Mouse (Mus musculus): ENCODE measurements around the gene Nipal3. TPM values are rescaled to one million over a fixed set of nuclear protein-coding genes. Genes with fewer than 3 reads are reported as not detected.
A peak's percentile ranks its signal among the peaks of the same experiment; 100 is the strongest.

The Nipal3 gene
- total RNA-seq, 2 experiments from 2014 or later, result 93.9 to 94.9 TPM

DNA sequence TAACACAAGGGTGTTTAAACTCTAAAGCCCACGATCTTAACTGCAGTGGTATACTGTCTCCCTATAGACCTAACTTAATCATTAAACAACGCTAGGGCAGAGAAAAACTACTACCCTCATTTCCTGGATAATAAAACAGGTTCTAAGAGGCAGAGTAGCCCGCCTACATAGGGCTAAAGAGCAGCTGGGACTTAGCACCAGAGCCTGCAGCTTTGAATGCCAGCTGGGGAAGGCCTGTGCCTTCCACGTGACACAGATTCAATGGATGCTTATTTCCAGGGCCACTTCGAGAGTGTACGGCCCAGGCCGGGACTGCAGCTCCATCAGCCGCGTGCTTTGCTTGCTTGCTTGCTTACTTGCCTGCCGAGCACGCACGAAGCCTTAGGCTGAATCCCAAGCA lies 41.3 kb downstream of the Nipal3 start:
- no peak for DNase-seq (ENCODE audit: extremely low spot score in 1 of 2, low spot score in 2 of 2)
- Histone ChIP-seq H3K27ac (no peak overlapping the region), H3K4me3 (no peak overlapping the region)
- TF ChIP-seq CTCF (IDR thresholded peaks at IDR 0.05), result no peak
- intact Hi-C loops (cut with DNase I), result no loop called here

DNA sequence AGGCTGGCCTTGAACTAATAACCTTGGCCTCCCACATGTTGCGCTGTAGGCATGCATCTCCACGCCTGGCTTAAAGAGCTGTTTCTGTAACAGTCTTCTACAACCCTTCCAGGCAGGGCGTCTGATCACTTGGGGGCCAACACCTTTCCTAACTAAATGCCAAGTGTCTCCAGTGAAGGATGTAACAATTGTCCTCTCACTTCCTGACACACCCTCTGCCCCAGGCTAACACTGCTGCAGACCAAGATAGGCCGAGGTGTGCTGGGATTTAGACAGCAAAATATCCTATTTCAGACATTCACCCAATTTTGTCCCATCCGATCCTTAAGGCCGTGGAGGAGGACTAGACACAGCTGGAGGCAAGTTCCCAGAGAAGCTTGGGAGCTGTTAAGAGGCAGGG lies 41.7 kb downstream of the Nipal3 start:
- DNase-seq (ENCODE audit: extremely low spot score in 1 of 2, low spot score in 2 of 2), result no peak
- no peak overlapping the region for H3K4me3 ChIP-seq
- intact Hi-C loops (cut with DNase I), result no loop called here
- TF ChIP-seq CTCF (IDR thresholded peaks at IDR 0.05), result no peak
- H3K27ac ChIP-seq, result no peak overlapping the region

DNA sequence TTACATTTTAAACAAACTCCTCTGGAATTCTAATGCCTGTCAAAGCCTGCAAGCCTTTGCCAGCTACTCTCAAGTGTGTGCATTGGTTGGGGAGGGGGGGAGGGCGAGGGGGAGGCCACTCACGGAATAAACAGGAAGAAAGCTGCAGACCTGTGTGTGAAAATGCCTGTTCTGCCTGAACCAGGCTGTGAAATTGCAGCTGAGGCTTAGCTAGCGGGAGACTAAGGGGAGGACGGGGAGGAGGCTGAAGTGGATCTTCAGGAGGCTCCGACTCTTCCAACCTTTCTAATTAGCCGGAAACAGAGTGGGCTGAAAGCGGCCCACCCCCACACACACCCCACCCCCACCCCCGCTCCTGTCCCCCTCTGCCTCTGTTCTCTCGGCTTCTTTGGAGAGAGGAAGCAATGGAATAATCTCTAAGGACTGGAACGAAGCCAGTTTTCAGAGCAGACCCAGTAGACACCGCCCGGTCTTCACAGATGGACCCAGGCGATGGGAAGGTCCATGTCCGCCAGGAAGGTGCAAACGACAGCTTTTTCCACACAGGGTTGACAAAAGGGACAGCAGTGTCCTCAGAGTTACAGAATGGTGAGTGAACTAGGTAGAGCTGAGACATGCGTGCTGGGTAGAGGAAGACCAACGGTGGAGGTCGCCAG lies 43.4 kb downstream of the Nipal3 start:
- intact Hi-C loops (cut with DNase I), result no loop called here
- Histone ChIP-seq H3K27ac (no peak overlapping the region), H3K4me3 (no peak overlapping the region)
- no peak for DNase-seq (ENCODE audit: extremely low spot score in 1 of 2, low spot score in 2 of 2)
- no peak for TF ChIP-seq CTCF (IDR thresholded peaks at IDR 0.05)

DNA sequence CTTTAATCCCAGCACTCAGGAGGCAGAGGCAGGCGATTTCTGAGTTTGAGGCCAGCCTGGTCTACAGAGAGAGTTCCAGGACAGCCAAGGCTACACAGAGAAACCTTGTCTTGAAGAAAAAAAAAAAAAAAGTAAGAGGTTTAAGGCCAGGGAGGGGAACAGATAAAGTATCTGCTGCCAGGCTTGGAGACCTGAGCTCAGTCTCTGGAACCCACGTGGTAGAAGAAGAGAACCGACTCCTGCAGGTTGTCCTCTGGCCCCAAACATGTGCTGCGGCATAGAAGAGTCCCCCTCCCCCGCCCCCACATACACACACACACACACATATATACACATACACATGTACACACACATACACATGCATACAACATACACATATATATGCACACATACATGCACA lies 52.4 kb downstream of the Nipal3 start:
- no peak overlapping the region for H3K4me3 ChIP-seq
- DNase-seq (ENCODE audit: extremely low spot score in 1 of 2, low spot score in 2 of 2), result no peak
- no peak overlapping the region for H3K27ac ChIP-seq
- no peak for TF ChIP-seq CTCF (IDR thresholded peaks at IDR 0.05)
- intact Hi-C loops (cut with DNase I), result no loop called here

DNA sequence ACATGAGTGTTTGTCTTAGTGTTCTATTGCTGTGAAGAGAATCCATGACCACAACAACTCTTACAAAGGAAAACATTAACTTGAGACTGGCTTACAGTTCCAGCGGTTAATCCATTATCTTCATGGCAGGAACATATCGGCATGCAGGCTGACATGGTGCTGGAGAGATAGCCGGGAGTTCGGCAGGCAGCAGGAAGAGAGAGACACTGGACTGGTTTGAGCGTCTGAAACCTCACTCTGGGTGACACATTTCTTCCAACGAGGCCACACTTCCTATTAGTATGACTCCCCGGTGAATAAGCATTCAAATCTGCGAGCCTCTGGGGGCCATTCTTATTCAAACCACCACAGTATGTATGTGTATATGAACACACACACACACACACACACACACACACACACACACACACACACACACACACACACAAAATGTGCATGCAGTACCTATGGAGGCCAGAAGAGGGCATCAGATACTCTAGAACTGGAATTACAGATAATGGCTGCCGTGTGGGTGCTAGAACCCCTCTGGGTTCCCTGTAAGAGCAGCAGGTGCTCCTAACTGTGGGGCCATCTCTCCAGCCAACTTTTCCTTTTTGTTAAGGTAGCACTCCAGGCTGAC lies 54.8 kb downstream of the Nipal3 start:
- Histone ChIP-seq H3K4me3 (no peak overlapping the region), H3K27ac (no peak overlapping the region)
- intact Hi-C loops (cut with DNase I), result no loop called here
- no peak for DNase-seq (ENCODE audit: extremely low spot score in 1 of 2, low spot score in 2 of 2)
- TF ChIP-seq CTCF (IDR thresholded peaks at IDR 0.05), result peak; percentile 21

DNA sequence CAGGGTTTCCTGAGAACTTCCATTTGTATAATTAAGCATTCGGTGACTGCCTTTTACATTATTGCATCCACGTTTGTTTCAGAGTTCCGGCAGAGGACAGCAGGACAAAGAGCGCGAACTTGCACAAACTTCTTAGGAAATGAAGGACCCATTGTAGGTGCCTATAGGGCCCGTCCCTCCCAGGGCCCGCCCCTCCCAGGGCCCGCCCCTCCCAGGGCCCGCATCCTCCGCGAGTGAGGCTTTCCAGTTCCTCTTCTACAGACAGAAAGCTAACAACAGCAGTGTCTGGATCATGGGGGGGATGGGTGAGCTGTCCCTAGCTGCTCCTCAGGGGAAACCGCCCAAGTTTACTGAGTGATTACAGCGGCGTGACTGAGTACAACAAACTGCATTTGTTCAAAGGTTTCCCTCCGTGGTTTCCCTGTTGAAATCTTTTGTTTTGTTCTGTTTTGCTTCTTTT lies 55.6 kb downstream of the Nipal3 start:
- Histone ChIP-seq H3K4me3 (no peak overlapping the region), H3K27ac (no peak overlapping the region)
- no peak for DNase-seq (ENCODE audit: extremely low spot score in 1 of 2, low spot score in 2 of 2)
- intact Hi-C loops (cut with DNase I), result no loop called here
- no peak for TF ChIP-seq CTCF (IDR thresholded peaks at IDR 0.05)

DNA sequence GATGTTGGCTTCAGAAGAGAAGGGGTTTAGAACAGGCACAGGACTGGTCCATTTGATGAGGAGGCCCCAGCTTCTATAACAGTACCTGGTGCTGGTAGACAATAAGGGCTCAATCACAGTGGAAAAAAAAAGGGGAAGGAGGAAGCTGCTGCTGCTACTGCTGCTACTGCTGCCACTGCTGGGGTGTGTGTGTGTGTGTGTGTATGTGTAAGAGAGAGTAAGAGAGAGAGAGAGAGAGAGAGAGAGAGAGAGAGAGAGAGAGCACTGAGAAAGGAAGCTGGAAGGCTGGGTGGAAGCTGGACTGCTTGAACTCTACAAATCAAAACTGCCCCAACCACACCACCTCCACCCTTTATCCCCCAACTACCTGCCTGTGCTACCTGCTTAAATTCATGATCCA lies 56.9 kb downstream of the Nipal3 start:
- no peak overlapping the region for H3K27ac ChIP-seq
- DNase-seq (ENCODE audit: extremely low spot score in 1 of 2, low spot score in 2 of 2), result no peak
- intact Hi-C loops (cut with DNase I), result no loop called here
- no peak overlapping the region for H3K4me3 ChIP-seq
- TF ChIP-seq CTCF (IDR thresholded peaks at IDR 0.05), result no peak

DNA sequence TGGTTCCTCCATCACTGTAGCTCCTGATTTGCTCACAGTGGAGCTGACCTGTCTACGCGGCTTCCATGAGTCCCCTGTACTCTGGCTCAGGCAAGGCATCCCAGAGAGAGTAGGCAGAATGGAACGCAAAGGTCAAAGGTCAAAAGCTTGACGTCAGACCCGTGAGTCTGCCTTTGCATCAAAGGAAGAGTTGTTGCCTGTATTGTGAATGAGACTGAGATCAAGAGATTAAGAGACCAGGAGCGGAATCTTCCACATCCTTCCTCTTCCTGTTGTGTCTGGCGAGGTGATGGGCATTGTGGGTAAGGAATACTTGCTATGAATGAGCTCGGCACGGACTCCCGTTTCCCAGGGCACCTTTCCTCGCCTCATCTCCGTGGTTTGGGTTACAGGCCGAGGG lies 58.5 kb downstream of the Nipal3 start:
- TF ChIP-seq CTCF (IDR thresholded peaks at IDR 0.05), result no peak
- intact Hi-C loops (cut with DNase I), result no loop called here
- DNase-seq (ENCODE audit: extremely low spot score in 1 of 2, low spot score in 2 of 2), result no peak
- no peak overlapping the region for H3K27ac ChIP-seq
- no peak overlapping the region for H3K4me3 ChIP-seq

DNA sequence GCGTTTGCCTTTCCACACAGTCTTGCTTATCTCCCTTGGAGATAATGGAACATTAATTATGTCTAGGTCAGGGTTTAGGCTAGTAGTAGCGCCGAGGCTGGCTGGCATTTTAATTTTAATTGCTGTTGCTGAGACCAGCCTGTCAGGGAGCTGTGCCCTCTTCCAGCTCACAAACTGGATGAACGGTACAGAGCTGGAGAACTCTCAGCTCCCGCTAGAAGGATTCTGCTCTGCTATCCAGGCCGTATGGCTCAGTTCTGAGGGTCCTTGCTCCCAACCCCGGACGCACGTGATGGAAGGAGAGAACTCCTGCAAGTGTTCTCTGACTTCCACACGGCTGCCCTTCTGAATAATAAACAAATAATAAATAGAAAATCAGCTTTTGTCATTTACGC lies 60.4 kb downstream of the Nipal3 start:
- peak overlapping the region; percentile 80 for H3K27ac ChIP-seq
- TF ChIP-seq CTCF (IDR thresholded peaks at IDR 0.05), result no peak
- peak overlapping the region; percentile 69 for H3K4me3 ChIP-seq
- intact Hi-C loops (cut with DNase I), result loop anchor here (2.0 kb wide), 1 partner anchor 60 kb away; the partner anchor contains the start of genes Nipal3 and Stpg1
- no peak for DNase-seq (ENCODE audit: extremely low spot score in 1 of 2, low spot score in 2 of 2)

DNA sequence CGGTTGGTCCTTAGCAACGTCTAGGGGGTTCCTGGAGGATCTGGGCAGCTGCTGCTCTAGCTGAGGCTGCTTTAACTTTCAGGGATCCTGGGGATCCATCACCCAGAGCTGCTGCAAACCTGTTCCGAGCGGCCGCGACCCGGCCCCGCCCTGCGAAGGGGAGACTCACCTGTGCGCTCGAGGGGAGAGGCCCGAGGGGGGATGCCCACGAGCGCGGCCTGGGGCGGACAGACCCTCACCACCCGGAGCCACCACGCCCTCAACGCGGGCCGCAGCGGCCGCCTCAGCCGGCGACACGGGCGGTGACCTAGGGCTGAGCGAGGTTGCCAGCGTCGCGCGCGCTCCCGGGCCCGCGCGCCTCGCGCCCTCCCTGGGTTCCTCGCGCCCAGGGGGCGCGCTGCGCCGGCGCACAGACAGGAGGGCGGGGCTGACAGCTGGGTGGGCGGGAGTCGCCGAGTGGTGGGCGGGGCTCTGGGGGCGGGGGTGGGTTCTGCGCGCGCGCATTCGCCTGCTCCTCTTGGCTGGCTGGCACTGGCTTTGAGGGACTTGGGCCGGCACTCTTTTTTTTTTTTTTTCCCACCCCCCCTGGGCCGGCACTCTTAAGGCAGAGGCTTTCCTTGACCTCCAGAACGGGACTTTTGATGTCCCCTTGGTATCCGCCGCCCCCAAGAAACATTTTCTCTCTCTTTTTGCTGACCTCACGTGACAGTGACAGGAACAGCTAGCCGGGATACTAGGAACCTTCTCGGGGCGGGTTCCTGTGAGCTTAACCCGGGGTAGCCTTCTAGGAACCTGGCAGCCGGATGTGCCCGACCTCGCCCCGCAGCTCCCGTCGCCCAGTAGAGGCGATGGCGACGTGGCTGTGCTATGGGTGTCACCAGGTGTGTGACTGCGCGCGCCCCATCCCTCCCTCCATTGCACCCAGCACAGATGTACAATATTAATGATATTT lies 61.1 kb downstream of the Nipal3 start, which contains the start of gene Rcan3:
TSS of gene Rcan3 (minus strand) at position 411 of the 952 bp plus-strand sequence.
- Histone ChIP-seq H3K4me3 (peak within 1 kb of the TSS; percentile 69), H3K27ac (peak within 1 kb of the TSS; percentile 80)
- DNase-seq (ENCODE audit: extremely low spot score in 1 of 2, low spot score in 2 of 2), result peak; percentile 40 to 70
- TF ChIP-seq CTCF (IDR thresholded peaks at IDR 0.05), result no peak; the same call in none of the 2 replicates
- intact Hi-C loops (cut with DNase I), result loop anchor here (2.0 kb wide), 1 partner anchor 61 kb away; the partner anchor contains the start of genes Nipal3 and Stpg1

DNA sequence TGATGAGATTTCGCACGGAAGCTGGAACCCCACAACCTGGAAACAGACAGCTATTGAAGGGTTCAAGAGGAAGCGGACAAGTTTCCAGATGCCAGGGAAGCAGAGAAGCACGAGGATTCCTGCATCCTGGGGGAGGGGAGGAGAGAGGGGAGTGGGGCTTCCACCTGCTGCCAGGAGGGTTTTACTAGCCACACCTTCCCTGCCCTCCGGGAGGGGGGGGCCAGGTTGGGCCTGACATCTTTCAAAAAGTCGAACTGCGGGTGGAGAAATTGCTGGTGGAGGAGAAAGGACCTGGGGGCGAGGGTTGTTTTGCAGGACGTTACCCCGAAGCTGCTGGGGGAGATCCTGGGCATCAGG lies 61.8 kb downstream of the Nipal3 start:
- no peak for DNase-seq (ENCODE audit: extremely low spot score in 1 of 2, low spot score in 2 of 2)
- intact Hi-C loops (cut with DNase I), result no loop called here
- no peak for TF ChIP-seq CTCF (IDR thresholded peaks at IDR 0.05)
- peak overlapping the region; percentile 70 for H3K27ac ChIP-seq
- H3K4me3 ChIP-seq, result peak overlapping the region; percentile 69

All from left cerebral cortex, adult 2 months (tissue).